Mouse (Mus musculus) lung, embryonic 14.5 days (tissue): ENCODE results near the gene Nek6. TPM values are rescaled to one million over a fixed set of nuclear protein-coding genes. Genes with fewer than 3 reads are reported as not detected.

Source experiments
- ATAC-seq: fragments of 200-750 bp; cut with Nextera tagmentation; 2 replicates; pipeline ENCODE4 v1.8.0; 2017; ENCODE audit warnings: mild to moderate bottlenecking, moderate TSS enrichment, moderate library complexity; ENCODE audit not compliant: insufficient read depth
- DNase-seq: peaks from one replicate; pipeline ENCODE4 v3.0.0-alpha.2; 2015
- H3K27ac ChIP-seq: fragments of 300-500 bp; sonication (generic); 2 replicates; pipeline ENCODE4 v1.5.1; 2014; ENCODE audit warnings: low read depth, mild to moderate bottlenecking, moderate library complexity
- H3K27me3 ChIP-seq: fragments of 300-500 bp; sonication (generic); 2 replicates; pipeline ENCODE4 v1.6.1; 2014; ENCODE audit warnings: low read length, control low read depth; ENCODE audit not compliant: insufficient read depth
- H3K36me3 ChIP-seq: fragments of 300-500 bp; sonication (generic); 2 replicates; pipeline ENCODE4 v1.6.1; 2014; ENCODE audit warnings: control low read depth; ENCODE audit not compliant: insufficient read depth
- H3K4me1 ChIP-seq: fragments of 300-500 bp; sonication (generic); 2 replicates; pipeline ENCODE4 v1.6.1; 2014; ENCODE audit warnings: antibody characterized with exemption, control low read depth; ENCODE audit not compliant: insufficient read depth
- H3K4me2 ChIP-seq: fragments of 300-500 bp; sonication (generic); 2 replicates; pipeline ENCODE4 v1.6.1; 2014; ENCODE audit warnings: mild to moderate bottlenecking
- H3K4me3 ChIP-seq: fragments of 300-500 bp; sonication (generic); 2 replicates; pipeline ENCODE4 v1.5.1; 2014; ENCODE audit warnings: low read depth, low read length
- H3K9ac ChIP-seq: fragments of 300-500 bp; sonication (generic); 2 replicates; pipeline ENCODE4 v1.6.1; 2014
- H3K9me3 ChIP-seq: fragments of 300-500 bp; sonication (generic); 2 replicates; pipeline ENCODE4 v1.6.1; 2016; ENCODE audit warnings: low read depth, low read length, control low read depth
- CTCF ChIP-seq: IDR thresholded peaks from 2 replicates; pipeline ENCODE4 v1.5.1; 2016; ENCODE audit warnings: antibody characterized with exemption, low read depth
- WGBS: fragments of 180-500 bp; shearing (Covaris S2); extraction: QIAGEN DNeasy Blood & Tissue Kit; methylation state at CpG from one replicate; pipeline ENCODE4 v1.1.7; 2014; 5-methylcytosine and 5-hydroxymethylcytosine counted together
- polyA plus RNA-seq: library from polyadenylated mRNA; unstranded; fragments of >200 nt; fragmentation: Nextera tagmentation; extraction: Ambion mirVana; gene quantifications from 2 replicates; pipeline ENCODE4 v1.2.1, GENCODE M21; 2014

The Nek6 gene
- polyA plus RNA-seq, 1 experiment from 2014 or later: 134 TPM

DNA sequence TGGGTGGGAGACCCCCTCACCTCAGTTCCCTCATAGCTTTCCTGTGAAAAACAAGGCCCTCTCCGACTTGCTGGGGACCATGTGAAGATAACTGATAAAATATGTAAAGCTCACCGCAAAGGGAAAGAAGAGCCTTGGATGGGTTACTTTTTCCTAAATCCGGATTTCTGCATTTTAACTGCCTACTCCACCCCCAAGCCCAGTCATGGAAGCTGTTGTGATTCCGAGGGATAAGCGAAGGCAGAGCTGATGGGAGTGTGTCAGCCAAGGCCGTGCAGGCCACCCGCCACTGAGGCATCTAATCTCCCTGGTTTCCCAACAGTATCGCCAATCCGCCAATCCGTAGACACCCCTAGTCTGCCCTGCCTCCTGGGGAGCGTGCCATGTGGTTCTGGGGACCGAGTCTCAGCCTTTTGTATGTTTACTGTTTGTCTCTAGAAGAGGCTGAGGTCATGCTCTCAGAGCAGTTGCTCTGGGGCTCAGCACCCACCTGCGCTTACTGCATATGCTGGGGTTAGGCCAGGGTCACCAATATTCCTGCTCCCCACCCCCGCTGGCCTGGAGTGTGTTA, 18.2 kb downstream of the Nek6 start:
- H3K4me2 ChIP-seq: no peak overlapping the region
- H3K27ac ChIP-seq: peak overlapping the region; percentile 1; the same call in 1 of the 2 replicates
- DNase-seq (no peak), ATAC-seq (no peak)
- H3K9ac ChIP-seq: no peak overlapping the region
- H3K9me3 ChIP-seq: no peaks in the 10 kb centered on the region
- H3K27me3 ChIP-seq: no peaks in the 10 kb centered on the region
- H3K4me1 ChIP-seq: peaks cover 36% of the 10 kb centered on the region
- no peak overlapping the region for H3K4me3 ChIP-seq
- H3K36me3 ChIP-seq: peaks cover 6% of the 10 kb centered on the region; the same call in 1 of the 2 replicates
- WGBS: 56% methylated on average over 14 of the region's 14 CpGs
- TF ChIP-seq CTCF: no peak

GRCm38 (mm10) chr2:38530955-38531381, 19.5 kb downstream of the Nek6 start:
- DNase-seq: peak; percentile 83
- peak; percentile 82 for ATAC-seq
- TF ChIP-seq CTCF: no peak
- no peaks in the 10 kb centered on the region for H3K36me3 ChIP-seq
- no peaks in the 10 kb centered on the region for H3K27me3 ChIP-seq
- H3K4me2 ChIP-seq: peak overlapping the region; percentile 31; the same call in 1 of the 2 replicates
- WGBS: 16% methylated on average over 6 of the region's 6 CpGs
- no peak overlapping the region for H3K9ac ChIP-seq
- H3K4me1 ChIP-seq: peaks cover 45% of the 10 kb centered on the region
- no peak overlapping the region for H3K4me3 ChIP-seq
- peak overlapping the region; percentile 83 for H3K27ac ChIP-seq
- no peaks in the 10 kb centered on the region for H3K9me3 ChIP-seq

DNA sequence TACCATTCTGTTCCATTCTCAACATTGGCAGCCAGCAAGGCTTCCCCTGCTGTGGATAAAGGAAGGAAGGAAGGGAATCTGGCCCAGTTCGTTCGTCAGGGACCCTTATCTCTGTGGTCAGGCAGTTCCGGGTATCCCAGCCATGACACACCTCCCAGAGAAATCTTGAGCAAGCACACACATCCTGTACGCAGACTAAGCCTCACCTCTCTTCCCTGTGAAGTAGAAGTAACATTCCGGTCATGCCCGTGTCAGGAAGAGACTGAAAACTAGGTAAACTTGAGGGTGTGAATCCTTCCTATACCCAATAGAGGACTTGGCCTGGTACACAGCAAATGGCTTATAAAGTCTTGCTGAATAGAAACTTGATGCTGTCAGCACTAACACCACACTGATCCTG, 21.9 kb downstream of the Nek6 start:
- H3K27ac ChIP-seq: peak overlapping the region; percentile 76
- no peak overlapping the region for H3K4me3 ChIP-seq
- no peaks in the 10 kb centered on the region for H3K9me3 ChIP-seq
- ATAC-seq (peak; percentile 55), DNase-seq (peak; percentile 63)
- WGBS: 27% methylated on average over 6 of the region's 6 CpGs
- H3K27me3 ChIP-seq: no peaks in the 10 kb centered on the region
- no peaks in the 10 kb centered on the region for H3K36me3 ChIP-seq
- H3K4me1 ChIP-seq: peaks cover 50% of the 10 kb centered on the region
- H3K4me2 ChIP-seq: no peak overlapping the region
- no peak for TF ChIP-seq CTCF
- H3K9ac ChIP-seq: no peak overlapping the region

DNA sequence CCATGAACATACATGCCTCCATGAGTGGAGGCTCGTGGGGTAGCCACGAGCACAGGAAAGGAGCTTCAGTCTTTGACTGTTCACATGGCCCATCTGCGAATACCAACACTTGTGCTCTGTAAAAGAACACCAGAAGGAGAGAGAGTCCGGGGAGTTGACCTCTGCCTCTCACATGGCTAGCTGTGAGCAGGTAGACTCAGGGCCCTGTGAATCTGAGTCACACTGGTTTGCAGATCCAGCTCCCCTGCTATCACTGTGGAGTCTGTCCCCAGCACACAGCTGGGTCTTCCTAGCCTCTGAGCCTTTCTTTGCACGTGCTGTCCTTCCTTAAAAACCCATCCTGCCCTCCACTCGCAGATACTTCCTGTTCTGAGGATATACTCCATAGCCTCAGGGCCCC, 22.3 kb downstream of the Nek6 start:
- no peak overlapping the region for H3K4me2 ChIP-seq
- no peaks in the 10 kb centered on the region for H3K27me3 ChIP-seq
- DNase-seq (no peak), ATAC-seq (no peak)
- peak overlapping the region; percentile 76; the same call in 1 of the 2 replicates for H3K27ac ChIP-seq
- H3K9ac ChIP-seq: no peak overlapping the region
- WGBS: 42% methylated on average over 6 of the region's 6 CpGs
- TF ChIP-seq CTCF: no peak
- H3K36me3 ChIP-seq: no peaks in the 10 kb centered on the region
- H3K4me3 ChIP-seq: no peak overlapping the region
- peaks cover 48% of the 10 kb centered on the region for H3K4me1 ChIP-seq
- no peaks in the 10 kb centered on the region for H3K9me3 ChIP-seq

GRCm38 (mm10) chr2:38534241-38534940, 22.9 kb downstream of the Nek6 start:
- no peak for TF ChIP-seq CTCF
- no peaks in the 10 kb centered on the region for H3K36me3 ChIP-seq
- WGBS: 84% methylated on average over 5 of the region's 5 CpGs
- no peak overlapping the region for H3K4me2 ChIP-seq
- DNase-seq (no peak), ATAC-seq (no peak)
- H3K27me3 ChIP-seq: no peaks in the 10 kb centered on the region
- no peaks in the 10 kb centered on the region for H3K9me3 ChIP-seq
- peak overlapping the region; percentile 76; the same call in 1 of the 2 replicates for H3K27ac ChIP-seq
- H3K9ac ChIP-seq: no peak overlapping the region
- H3K4me3 ChIP-seq: no peak overlapping the region
- peaks cover 47% of the 10 kb centered on the region for H3K4me1 ChIP-seq

DNA sequence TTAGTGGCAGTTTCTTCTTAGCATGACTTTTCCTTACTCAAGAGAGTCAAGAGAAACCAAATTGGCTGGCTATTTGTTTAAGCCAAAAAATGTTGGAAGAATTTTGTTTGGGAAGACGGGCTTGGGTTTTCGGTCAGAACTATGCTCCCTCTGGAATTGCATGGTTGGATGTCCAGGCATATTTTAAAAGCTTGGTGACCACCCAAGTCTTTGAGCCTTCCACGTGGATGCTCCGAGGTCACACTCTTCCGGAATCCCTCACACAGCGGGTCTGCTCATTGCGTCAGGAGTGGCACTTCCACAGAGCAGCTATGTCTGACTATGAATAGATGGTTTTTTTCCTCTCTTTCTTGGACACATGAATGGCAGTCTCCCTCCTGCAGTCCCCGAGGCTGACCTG, 23.6 kb downstream of the Nek6 start:
- Histone ChIP-seq H3K4me3 (no peak overlapping the region), H3K27me3 (no peaks in the 10 kb centered on the region), H3K4me1 (peaks cover 44% of the 10 kb centered on the region), H3K27ac (0 out of 2 replicates have a peak overlapping the region, but pooled peaks have one; percentile 52), H3K9me3 (no peaks in the 10 kb centered on the region), H3K36me3 (no peaks in the 10 kb centered on the region), H3K4me2 (no peak overlapping the region), H3K9ac (no peak overlapping the region)
- no peak for ATAC-seq
- no peak for TF ChIP-seq CTCF
- DNase-seq: no peak
- WGBS: 68% methylated on average over 8 of the region's 8 CpGs

- H3K36me3 ChIP-seq: no peaks in the 10 kb centered on the region
- peaks cover 38% of the 10 kb centered on the region for H3K4me1 ChIP-seq
- no peak overlapping the region for H3K4me3 ChIP-seq
- H3K9me3 ChIP-seq: no peaks in the 10 kb centered on the region
- DNase-seq (peak; percentile 54), ATAC-seq (no peak)
- no peak for TF ChIP-seq CTCF
- H3K27me3 ChIP-seq: no peaks in the 10 kb centered on the region
- WGBS: 41% methylated on average over 14 of the region's 14 CpGs
- H3K27ac ChIP-seq: peak overlapping the region; percentile 52
- 0 out of 2 replicates have a peak overlapping the region, but pooled peaks have one; percentile 21 for H3K4me2 ChIP-seq
- no peak overlapping the region for H3K9ac ChIP-seq
Observed at GRCm38 (mm10) chr2:38535521-38536220, 24.2 kb downstream of the Nek6 start.
